Mouse (Mus musculus) forebrain, embryonic 10.5 days (tissue): Measurements from ENCODE around the gene Pdcd4. TPM values are rescaled to one million over a fixed set of nuclear protein-coding genes. Genes with fewer than 3 reads are reported as not detected.
"Not testable (repeated sequence)": the region's sequence is repeated elsewhere in the genome, so short reads cannot be mapped to it uniquely, and the experiment has no call there.

Experiments
- DNase-seq: peaks from one replicate; pipeline ENCODE4 v3.0.0-alpha.2; 2017; ENCODE audit warnings: low spot score; ENCODE audit errors: extremely low spot score
- H3K27ac ChIP-seq: fragments of 300-500 bp; sonication (generic); 2 replicates; pipeline ENCODE4 v1.5.1; 2016; ENCODE audit warnings: mild to moderate bottlenecking
- H3K27me3 ChIP-seq: fragments of 300-500 bp; sonication (generic); 2 replicates; pipeline ENCODE4 v1.6.1; 2016; ENCODE audit warnings: mild to moderate bottlenecking; ENCODE audit not compliant: poor library complexity, severe bottlenecking
- H3K36me3 ChIP-seq: fragments of 300-500 bp; sonication (generic); replicated peaks from 2 replicates; pipeline ENCODE4 v1.6.1; 2016; ENCODE audit warnings: mild to moderate bottlenecking, moderate library complexity
- H3K4me1 ChIP-seq: fragments of 300-500 bp; sonication (generic); 2 replicates; pipeline ENCODE4 v1.6.1; 2016
- H3K4me3 ChIP-seq: fragments of 300-500 bp; sonication (generic); 2 replicates; pipeline ENCODE4 v1.5.1; 2016; ENCODE audit warnings: mild to moderate bottlenecking, moderate library complexity
- H3K9me3 ChIP-seq: fragments of 300-500 bp; sonication (generic); 2 replicates; pipeline ENCODE4 v1.6.1; 2016; ENCODE audit warnings: mild to moderate bottlenecking, moderate library complexity
- WGBS: fragments of 180-500 bp; shearing (Covaris S2); methylation state at CpG from one replicate; pipeline ENCODE4 v1.1.7; 2016; 5-methylcytosine and 5-hydroxymethylcytosine counted together
- polyA plus RNA-seq: library from polyadenylated mRNA; unstranded; fragments of >200 nt; fragmentation: Nextera tagmentation; extraction: Ambion mirVana; gene quantifications from 2 replicates; pipeline ENCODE4 v1.2.1, GENCODE M21; 2016

Pdcd4 gene
- polyA plus RNA-seq, 1 experiment from 2014 or later = 46.7 TPM

GRCm38 (mm10) chr19:53919541-53919940 lies 27.5 kb downstream of the Pdcd4 start:
- no peaks in the 10 kb centered on the region; the same call in 1 of the 2 replicates for H3K9me3 ChIP-seq
- H3K4me1 ChIP-seq = no peaks in the 10 kb centered on the region
- no peak overlapping the region for H3K27ac ChIP-seq
- H3K4me3 ChIP-seq = no peak overlapping the region
- H3K36me3 ChIP-seq = peaks cover 76% of the 10 kb centered on the region
- no peaks in the 10 kb centered on the region for H3K27me3 ChIP-seq
- DNase-seq = no peak
- 94% methylated on average over 10 of the region's 10 CpGs for WGBS

- not testable (repeated sequence) for H3K4me1 ChIP-seq, H3K9me3 ChIP-seq, H3K27ac ChIP-seq, H3K27me3 ChIP-seq, DNase-seq, H3K4me3 ChIP-seq
- H3K36me3 ChIP-seq = peaks cover 70% of the 10 kb centered on the region
- 89% methylated on average over 3 of the region's 3 CpGs for WGBS
These were observed 30.0 kb downstream of the Pdcd4 start for GRCm38 (mm10) chr19:53921996-53922395.

GRCm38 (mm10) chr19:53925338-53925751 lies 33.3 kb downstream of the Pdcd4 start:
- no peaks in the 10 kb centered on the region for H3K4me1 ChIP-seq
- H3K27me3 ChIP-seq = no peaks in the 10 kb centered on the region
- DNase-seq = no peak
- WGBS = 87% methylated on average over 2 of the region's 2 CpGs
- no peaks in the 10 kb centered on the region; the same call in 1 of the 2 replicates for H3K9me3 ChIP-seq
- H3K36me3 ChIP-seq = peaks cover 63% of the 10 kb centered on the region
- no peak overlapping the region for H3K27ac ChIP-seq
- H3K4me3 ChIP-seq = no peak overlapping the region

- Histone ChIP-seq H3K4me1 (no peaks in the 10 kb centered on the region), H3K4me3 (no peak overlapping the region), H3K27me3 (no peaks in the 10 kb centered on the region), H3K27ac (no peak overlapping the region), H3K36me3 (peaks cover 74% of the 10 kb centered on the region), H3K9me3 (no peaks in the 10 kb centered on the region; the same call in 1 of the 2 replicates)
- no peak for DNase-seq
- WGBS = 90% methylated on average over 1 of the region's 1 CpGs
These were observed 34.7 kb downstream of the Pdcd4 start for GRCm38 (mm10) chr19:53926705-53927104.

- no peaks in the 10 kb centered on the region; the same call in 1 of the 2 replicates for H3K9me3 ChIP-seq
- WGBS = 96% methylated on average over 3 of the region's 3 CpGs
- no peaks in the 10 kb centered on the region for H3K4me1 ChIP-seq
- H3K36me3 ChIP-seq = peaks cover 72% of the 10 kb centered on the region
- no peak for DNase-seq
- H3K27me3 ChIP-seq = no peaks in the 10 kb centered on the region
- no peak overlapping the region for H3K27ac ChIP-seq
- no peak overlapping the region for H3K4me3 ChIP-seq
These were observed 37.2 kb downstream of the Pdcd4 start for GRCm38 (mm10) chr19:53929218-53929617.

GRCm38 (mm10) chr19:53933050-53933449 lies 41.0 kb downstream of the Pdcd4 start:
- no peaks in the 10 kb centered on the region for H3K9me3 ChIP-seq
- H3K27me3 ChIP-seq = no peaks in the 10 kb centered on the region
- H3K36me3 ChIP-seq = peaks cover 68% of the 10 kb centered on the region
- no peak for DNase-seq
- no peaks in the 10 kb centered on the region for H3K4me1 ChIP-seq
- no peak overlapping the region for H3K27ac ChIP-seq
- H3K4me3 ChIP-seq = no peak overlapping the region

- Histone ChIP-seq H3K4me1 (no peaks in the 10 kb centered on the region), H3K27me3 (no peaks in the 10 kb centered on the region), H3K4me3 (no peak overlapping the region), H3K36me3 (peaks cover 73% of the 10 kb centered on the region), H3K9me3 (no peaks in the 10 kb centered on the region), H3K27ac (no peak overlapping the region)
- DNase-seq = no peak
These were observed 42.0 kb downstream of the Pdcd4 start for GRCm38 (mm10) chr19:53934046-53934445.

GRCm38 (mm10) chr19:53939467-53939866 lies 47.4 kb downstream of the Pdcd4 start:
- 87% methylated on average over 4 of the region's 4 CpGs for WGBS
- Histone ChIP-seq H3K9me3 (no peaks in the 10 kb centered on the region), H3K4me3 (no peak overlapping the region), H3K4me1 (peaks cover 10% of the 10 kb centered on the region), H3K27me3 (no peaks in the 10 kb centered on the region), H3K27ac (no peak overlapping the region), H3K36me3 (peaks cover 41% of the 10 kb centered on the region)
- DNase-seq = no peak

- H3K9me3 ChIP-seq = no peaks in the 10 kb centered on the region
- no peak for DNase-seq
- H3K4me1 ChIP-seq = peaks cover 14% of the 10 kb centered on the region
- H3K36me3 ChIP-seq = peaks cover 38% of the 10 kb centered on the region
- no peak overlapping the region for H3K4me3 ChIP-seq
- no peaks in the 10 kb centered on the region for H3K27me3 ChIP-seq
- 93% methylated on average over 4 of the region's 4 CpGs for WGBS
- no peak overlapping the region for H3K27ac ChIP-seq
These were observed 49.1 kb downstream of the Pdcd4 start for GRCm38 (mm10) chr19:53941139-53941538.

- WGBS = 94% methylated on average over 2 of the region's 2 CpGs
- peak overlapping the region; percentile 94; the same call in 1 of the 2 replicates for H3K4me3 ChIP-seq
These were observed 50.3 kb downstream of the Pdcd4 start for GRCm38 (mm10) chr19:53942342-53942741.

GRCm38 (mm10) chr19:53943802-53944785 lies 52.1 kb downstream of the Pdcd4 start, which contains the start of the genes Shoc2 and Bbip1:
TSS of gene Shoc2 (plus strand) at chr19:53944306.
TSS of gene Bbip1 (minus strand) at chr19:53944627.
- peaks cover 39% of the 10 kb centered on the region for H3K4me1 ChIP-seq
- under 1% methylated on average over 62 of the region's 62 CpGs for WGBS
- H3K36me3 ChIP-seq = peaks cover 13% of the 10 kb centered on the region
- peak within 1 kb of the TSS; percentile 97 for H3K27ac ChIP-seq
- H3K27me3 ChIP-seq = no peaks in the 10 kb centered on the region
- H3K4me3 ChIP-seq = peak within 1 kb of the TSS; percentile 94
- no peaks in the 10 kb centered on the region for H3K9me3 ChIP-seq
- peak; percentile 99 for DNase-seq

More at GRCm38 (mm10) chr19:53942342-53942741, 50.3 kb downstream of the Pdcd4 start:
- no peak for DNase-seq
- H3K4me1 ChIP-seq = peaks cover 21% of the 10 kb centered on the region
- no peaks in the 10 kb centered on the region for H3K9me3 ChIP-seq
- H3K36me3 ChIP-seq = peaks cover 31% of the 10 kb centered on the region
- H3K27ac ChIP-seq = no peak overlapping the region
- H3K27me3 ChIP-seq = no peaks in the 10 kb centered on the region

- Histone ChIP-seq H3K4me1 (peaks cover 43% of the 10 kb centered on the region), H3K4me3 (peak overlapping the region; percentile 94), H3K36me3 (peaks cover 7% of the 10 kb centered on the region), H3K9me3 (no peaks in the 10 kb centered on the region), H3K27ac (peak overlapping the region; percentile 97), H3K27me3 (no peaks in the 10 kb centered on the region)
- 1% methylated on average over 46 of the region's 47 CpGs for WGBS
- no peak for DNase-seq
These were observed 52.7 kb downstream of the Pdcd4 start for GRCm38 (mm10) chr19:53944786-53945169.
